Mouse (Mus musculus) lung, adult 10 weeks (tissue): ENCODE results near the gene Etv5. TPM values are rescaled to one million over a fixed set of nuclear protein-coding genes. Genes with fewer than 3 reads are reported as not detected.

Source experiments
- polyA plus RNA-seq: library from polyadenylated mRNA; stranded (reverse); fragments of 350-450 nt; fragmentation: Illumina TruSeq; extraction: RNeasy Lipid Tissue Mini Kit (QIAGEN cat#74804); gene quantifications from one replicate; pipeline ENCODE4 v1.2.3, GENCODE M21; 2014; ENCODE audit warnings: low read depth, low replicate concordance; ENCODE audit not compliant: insufficient read depth

The Etv5 gene
- polyA plus RNA-seq, result 32.4 TPM

DNA sequence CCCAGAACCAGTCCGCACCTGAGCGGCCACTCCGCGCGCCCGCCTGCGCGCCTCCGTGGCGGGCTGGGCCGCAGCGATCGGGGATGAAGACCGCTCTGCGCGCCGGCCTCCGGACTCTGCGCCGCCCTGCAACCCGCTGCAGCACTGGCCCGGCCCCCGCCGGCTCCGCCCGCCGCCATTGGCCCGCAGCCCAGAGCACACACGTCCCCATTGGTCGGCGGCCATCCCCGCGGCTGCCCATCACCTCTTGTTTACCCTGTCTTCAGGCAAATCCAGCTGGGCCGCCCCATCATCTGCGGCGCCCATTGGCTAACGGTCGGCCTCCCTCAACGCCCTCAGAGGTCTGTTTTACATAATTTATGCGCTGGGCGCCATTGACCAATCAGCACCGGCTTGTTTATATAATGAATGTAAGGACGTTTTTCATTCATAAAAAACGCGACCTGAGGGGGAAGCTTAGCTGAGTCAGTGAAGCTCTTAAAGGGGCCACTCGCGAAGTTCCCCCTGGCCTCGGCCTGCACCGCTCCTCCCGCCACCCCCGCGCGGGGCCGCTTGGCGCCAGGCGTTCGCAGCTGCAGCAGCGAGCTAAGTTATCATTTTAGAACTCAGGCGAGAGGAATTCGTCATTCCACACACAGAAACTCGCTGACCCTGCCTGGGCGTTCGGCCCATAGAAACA, at the start of gene Etv5:
Etv5 (minus strand) TSS at position 221 of the 679 bp plus-strand sequence.

Other genes starting within 250 kb of the Etv5 start
- gene Tra2b, start 173.7 kb downstream of the Etv5 start, polyA plus RNA-seq, result 73.2 TPM
- 0.50 TPM for gene Dgkg, start 217.5 kb upstream of the Etv5 start, polyA plus RNA-seq